Comparison of ENCODE assay signal across 9 mouse cellular contexts in genomic region chr4:53884351-53885245, GRCm38 (mm10). TPM values are rescaled to one million over a fixed set of nuclear protein-coding genes. Genes with fewer than 3 reads are reported as not detected.
DNase-seq lines count a peak whose midpoint lies in the region; ATAC-seq lines count a peak whose summit lies in the region.
"Had no signal": no experiment of that assay in that cellular context is flagged by ENCODE, and none has a peak within 500 bp of the region (broad histone marks: within the 10 kb centered on the region; RNA-seq: fewer than 3 reads in every experiment).

No protein-coding gene starts in this region.

- no peaks in the 10 kb centered on the region for H3K27me3 ChIP-seq in forebrain, embryonic 14.5 days (replicated peaks; ENCODE audit: control insufficient read depth, insufficient read depth, low read length)
- no peaks in the 10 kb centered on the region for H3K27me3 ChIP-seq in forebrain, embryonic 11.5 days (ENCODE audit: control insufficient read depth, insufficient read depth, low read length)
- peaks cover 7% of the 10 kb centered on the region; the same call in 1 of the 2 replicates for H3K27me3 ChIP-seq in midbrain, embryonic 12.5 days
- H3K27me3 ChIP-seq: neural tube, embryonic 12.5 days had no signal

- H3K4me2 ChIP-seq in forebrain, embryonic 14.5 days (ENCODE audit: low read length), result no peak overlapping the region
- H3K4me2 ChIP-seq in forebrain, embryonic 11.5 days (ENCODE audit: low read depth, low read length, severe bottlenecking), result no peak overlapping the region
- no peak overlapping the region for H3K4me2 ChIP-seq in midbrain, embryonic 12.5 days (replicated peaks)
- H3K4me2 ChIP-seq: neural tube, embryonic 12.5 days had no signal

- 60% methylated on average over 14 of the region's 14 CpGs for WGBS in forebrain, embryonic 14.5 days
- WGBS in forebrain, embryonic 11.5 days, result 70% methylated on average over 14 of the region's 14 CpGs
- 63% methylated on average over 14 of the region's 14 CpGs for WGBS in midbrain, embryonic 12.5 days

- H3K4me1 ChIP-seq in forebrain, embryonic 14.5 days (ENCODE audit: control insufficient read depth, insufficient read depth, low read length), result no peaks in the 10 kb centered on the region; the same call in 1 of the 2 replicates
- H3K4me1 ChIP-seq in forebrain, embryonic 11.5 days (replicated peaks; ENCODE audit: control insufficient read depth, insufficient read depth, low read length), result no peaks in the 10 kb centered on the region
- H3K4me1 ChIP-seq in midbrain, embryonic 12.5 days, result no peaks in the 10 kb centered on the region
- H3K4me1 ChIP-seq: neural tube, embryonic 12.5 days had no signal

- peak; percentile 81 for DNase-seq in forebrain, embryonic 14.5 days (ENCODE audit: low spot score)
- DNase-seq in forebrain, embryonic 11.5 days (ENCODE audit: low spot score), result no peak
- DNase-seq in 416B (ENCODE audit: low read depth), result peak; percentile 54
- peak; percentile 28 to 30 for DNase-seq in adrenal gland, postnatal 36 days
- peak; percentile 29 to 71 for DNase-seq in frontal cortex, postnatal 36 days (ENCODE audit: low spot score in 2 of 2)
- DNase-seq in layer of hippocampus, adult 11-12 months (ENCODE audit: low spot score), result peak; percentile 57
- no peak for DNase-seq in gastrocnemius, postnatal 14 days

- H3K27ac ChIP-seq in forebrain, embryonic 14.5 days (ENCODE audit: low read depth, low read length), result no peak overlapping the region
- no peak overlapping the region for H3K27ac ChIP-seq in forebrain, embryonic 11.5 days (ENCODE audit: low read depth, low read length)
- no peak overlapping the region for H3K27ac ChIP-seq in midbrain, embryonic 12.5 days (replicated peaks)
- H3K27ac ChIP-seq: neural tube, embryonic 12.5 days had no signal

- no peak overlapping the region for H3K4me3 ChIP-seq in forebrain, embryonic 14.5 days (ENCODE audit: low read depth, low read length)
- no peak overlapping the region for H3K4me3 ChIP-seq in forebrain, embryonic 11.5 days (ENCODE audit: low read depth, low read length)
- H3K4me3 ChIP-seq in midbrain, embryonic 12.5 days, result no peak overlapping the region
- H3K4me3 ChIP-seq: neural tube, embryonic 12.5 days had no signal

- no peaks in the 10 kb centered on the region for H3K9me3 ChIP-seq in forebrain, embryonic 14.5 days (replicated peaks; ENCODE audit: control insufficient read depth, low read length)
- no peaks in the 10 kb centered on the region for H3K9me3 ChIP-seq in forebrain, embryonic 11.5 days (ENCODE audit: control insufficient read depth, low read length)
- H3K9me3 ChIP-seq in midbrain, embryonic 12.5 days, result no peaks in the 10 kb centered on the region
- H3K9me3 ChIP-seq: neural tube, embryonic 12.5 days had no signal

- intact Hi-C loops in gastrocnemius, postnatal 14 days (cut with DNase I; ENCODE audit: low total_unique reads), result no loop called here

- H3K36me3 ChIP-seq in forebrain, embryonic 14.5 days (ENCODE audit: control insufficient read depth, insufficient read depth, low read length), result no peaks in the 10 kb centered on the region
- H3K36me3 ChIP-seq in forebrain, embryonic 11.5 days (ENCODE audit: control insufficient read depth, insufficient read depth, low read length), result no peaks in the 10 kb centered on the region
- H3K36me3 ChIP-seq in midbrain, embryonic 12.5 days, result no peaks in the 10 kb centered on the region
- H3K36me3 ChIP-seq: neural tube, embryonic 12.5 days had no signal

- H3K9ac ChIP-seq in forebrain, embryonic 14.5 days (ENCODE audit: low read length), result no peak overlapping the region
- H3K9ac ChIP-seq in forebrain, embryonic 11.5 days (ENCODE audit: low read length), result no peak overlapping the region
- H3K9ac ChIP-seq in midbrain, embryonic 12.5 days (replicated peaks), result no peak overlapping the region
- H3K9ac ChIP-seq: neural tube, embryonic 12.5 days had no signal

- ATAC-seq in forebrain, embryonic 14.5 days, result no peak; the same call in 1 of the 2 replicates
- no peak for ATAC-seq in forebrain, embryonic 11.5 days (replicated peaks; ENCODE audit: low FRiP score)
- peak; percentile 52; the same call in 1 of the 2 replicates for ATAC-seq in midbrain, embryonic 12.5 days (ENCODE audit: low FRiP score, low read depth)

RNA-seq across cellular contexts. Expression of gene Tmem38b, which starts 58.8 kb away (rescaled TPM):
- 6.9 and 7.0 TPM in 2 replicates for polyA plus RNA-seq in forebrain, embryonic 14.5 days (2014; fragmentation: Nextera tagmentation; extraction: Ambion mirVana)
- polyA plus RNA-seq in forebrain, embryonic 11.5 days (2014; fragmentation: Nextera tagmentation; extraction: Ambion mirVana), result 7.8 and 9.1 TPM in 2 replicates
- 10 to 100 TPM; 17.7 to 33.5 TPM for total RNA-seq in adrenal gland, postnatal 36 days (2021)
- polyA plus RNA-seq in midbrain, embryonic 12.5 days (2016; fragmentation: Nextera tagmentation; extraction: Ambion mirVana), result 12.7 and 12.8 TPM in 2 replicates
- total RNA-seq in gastrocnemius, postnatal 14 days (2021), result 10 to 100 TPM; 47.0 to 55.7 TPM

Comparison
In these comparisons a context has a peak if more than half of its experiments do, and no peak if none do; other contexts are left out.
1. DNase-seq: peak in forebrain, embryonic 14.5 days (single experiment), 416B (single experiment), adrenal gland, postnatal 36 days (2 of 2), frontal cortex, postnatal 36 days (2 of 2) and layer of hippocampus, adult 11-12 months (single experiment); none in forebrain, embryonic 11.5 days (single experiment) and gastrocnemius, postnatal 14 days (single experiment).